Mouse (Mus musculus) cerebellum, adult 11-12 months (tissue): ENCODE measurements at regions not wholly inside any gene's neighbourhood (a gene's known extent, or its start where the extent isn't known, plus 50 kb on each side); places are given as distances from the start of the nearest gene placed in this dataset.

Source experiments
- DNase-seq: peaks from one replicate; pipeline ENCODE4 v3.0.0; 2022

- peak; percentile 85 for DNase-seq
These were observed 412.9 kb upstream of the Gm6657 start for GRCm38 (mm10) chr12:77780885-77781698.

DNA sequence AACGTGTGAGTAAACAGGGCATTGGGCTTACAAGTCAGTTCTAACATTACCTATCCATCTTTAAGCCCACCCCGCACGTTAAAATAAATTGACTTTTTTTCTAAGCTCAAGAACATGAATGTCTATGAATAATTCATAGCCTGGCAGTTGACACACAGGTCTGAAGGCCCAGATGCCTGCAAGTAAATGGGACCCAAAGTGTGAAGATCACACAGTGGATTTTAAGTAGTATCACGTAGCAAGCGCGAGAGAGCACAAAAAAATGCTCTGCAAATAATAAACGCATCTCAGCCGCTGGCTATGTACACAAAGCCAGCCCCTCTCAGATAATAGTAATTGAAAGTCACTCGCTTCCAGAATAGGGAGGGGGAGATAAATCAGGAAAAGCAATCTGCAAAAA is 410.1 kb upstream of the Gm6657 start:
- DNase-seq: no peak

- no peak for DNase-seq
These were observed 408.4 kb upstream of the Gm6657 start for GRCm38 (mm10) chr12:77785647-77786046.

DNA sequence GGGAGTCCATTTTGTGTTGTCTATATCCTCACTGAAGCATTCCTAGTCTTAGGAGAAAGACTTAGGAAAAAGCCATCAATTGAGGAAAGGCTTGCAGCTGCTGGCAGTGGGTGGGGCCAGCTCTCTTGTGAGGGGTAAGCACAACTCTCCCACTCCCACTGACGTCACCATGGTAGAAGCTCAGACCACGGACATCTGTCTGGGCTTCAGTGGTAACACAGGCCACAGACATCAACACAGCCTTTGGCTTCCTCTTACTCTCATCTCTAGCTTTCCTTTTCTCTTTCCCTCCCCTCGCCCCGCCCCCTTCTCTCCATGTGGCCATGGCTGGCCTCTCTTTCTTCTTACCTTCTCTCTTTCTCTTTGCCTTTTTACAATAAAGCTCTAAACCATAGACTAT is 407.4 kb upstream of the Gm6657 start:
- DNase-seq: no peak

DNA sequence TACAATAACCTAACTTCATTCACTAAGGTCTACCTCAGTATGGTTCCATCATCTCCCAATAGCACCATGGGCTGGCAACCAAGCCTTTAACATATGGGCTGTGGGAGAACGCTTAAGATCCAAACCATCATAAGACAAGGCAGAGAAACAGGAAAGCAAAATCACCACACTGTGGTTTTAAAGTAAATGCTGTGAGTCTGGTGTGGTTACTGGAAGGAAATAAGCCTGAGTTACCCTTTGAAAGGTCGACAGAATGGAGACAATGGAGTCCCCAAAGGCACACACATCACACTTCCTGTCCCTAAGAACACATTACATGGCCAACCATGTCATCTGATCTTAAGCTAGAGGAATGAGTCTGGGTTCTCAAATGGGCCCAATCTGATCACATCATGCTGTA is 405.8 kb upstream of the Gm6657 start:
- no peak for DNase-seq

- DNase-seq: no peak
These were observed 404.6 kb upstream of the Gm6657 start for GRCm38 (mm10) chr12:77789427-77789826.

DNA sequence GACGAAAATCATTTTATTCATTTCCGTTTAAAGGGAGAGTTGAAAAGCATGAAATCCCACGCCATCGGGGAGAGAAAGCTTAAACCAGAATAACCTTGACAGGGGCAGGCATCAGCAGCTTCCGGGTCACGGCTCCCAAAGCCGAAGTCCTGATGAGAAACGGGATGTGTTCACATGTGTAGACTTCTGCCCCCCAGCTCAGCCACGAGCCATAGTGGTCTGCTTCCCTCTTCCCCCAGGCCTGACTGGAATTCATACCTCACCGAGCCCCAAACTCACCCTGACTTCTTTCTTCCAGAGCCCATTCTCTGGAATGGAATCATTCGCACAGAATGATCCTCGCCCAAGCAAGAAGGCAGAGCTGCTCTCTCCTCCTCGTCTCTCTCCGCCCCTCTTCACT is 404.2 kb upstream of the Gm6657 start:
- DNase-seq: no peak

DNA sequence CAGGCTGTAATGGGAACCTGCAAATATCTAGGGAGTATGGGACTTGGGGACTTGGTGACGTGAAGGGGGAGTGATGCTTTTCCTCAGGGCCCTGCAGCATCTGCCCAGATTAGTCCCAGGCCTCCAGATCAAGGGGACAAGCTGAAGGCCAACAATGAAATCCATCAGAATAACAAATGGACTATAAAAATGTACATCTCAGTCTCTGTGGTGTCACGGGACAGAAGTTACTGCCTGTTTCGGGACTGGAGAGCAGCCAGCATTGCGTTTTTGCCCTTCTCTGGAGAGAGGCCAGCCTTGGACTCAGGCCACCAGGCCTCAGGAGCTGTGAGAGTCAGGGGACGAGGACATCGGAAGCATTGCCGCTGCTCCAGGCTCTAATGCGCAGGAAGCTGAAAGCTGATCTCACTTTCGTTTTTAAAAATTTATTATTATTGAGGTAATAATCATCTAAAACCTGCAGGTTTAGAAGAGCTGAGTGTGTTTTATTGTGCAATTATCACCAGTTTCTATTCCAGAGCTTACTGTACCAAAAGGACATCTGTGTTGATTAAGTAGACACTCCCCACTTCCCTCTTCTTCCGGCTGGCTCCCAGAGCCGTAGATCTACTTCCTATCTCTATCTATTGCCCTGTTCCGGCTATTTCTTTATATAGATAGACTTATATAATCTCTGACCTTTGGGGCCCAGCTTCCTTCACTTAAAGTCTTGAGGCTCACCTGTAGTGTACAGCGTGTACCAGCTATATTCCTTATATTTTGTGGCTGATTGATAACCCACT is 403.0 kb upstream of the Gm6657 start:
- DNase-seq: peak; percentile 45

GRCm38 (mm10) chr12:77798516-77798915 is 395.5 kb upstream of the Gm6657 start:
- no peak for DNase-seq

GRCm38 (mm10) chr12:77799134-77799770 is 394.8 kb upstream of the Gm6657 start:
- DNase-seq: no peak

DNA sequence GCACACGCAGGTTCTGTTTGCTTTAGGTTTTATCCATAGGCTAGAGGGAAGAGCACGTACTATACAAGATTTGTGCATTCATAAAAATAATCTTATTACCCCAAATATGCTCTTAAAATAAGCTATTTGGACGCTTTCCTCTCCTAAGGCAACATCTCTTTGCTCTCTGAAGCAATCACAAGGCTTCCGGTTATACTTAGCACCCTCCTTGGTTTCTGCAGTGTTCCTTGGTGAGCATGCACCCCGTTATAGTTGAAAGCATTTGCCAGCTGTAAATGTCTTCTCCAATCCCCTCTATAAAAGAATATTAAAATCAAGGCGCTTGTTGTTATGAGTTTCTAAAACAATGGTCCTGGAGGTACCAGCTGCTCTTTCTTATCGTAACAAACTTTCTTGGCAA is 386.4 kb upstream of the Gm6657 start:
- DNase-seq: no peak

GRCm38 (mm10) chr12:77811276-77811675 is 382.8 kb upstream of the Gm6657 start:
- no peak for DNase-seq

GRCm38 (mm10) chr12:77819456-77819855 is 374.6 kb upstream of the Gm6657 start:
- no peak for DNase-seq

DNA sequence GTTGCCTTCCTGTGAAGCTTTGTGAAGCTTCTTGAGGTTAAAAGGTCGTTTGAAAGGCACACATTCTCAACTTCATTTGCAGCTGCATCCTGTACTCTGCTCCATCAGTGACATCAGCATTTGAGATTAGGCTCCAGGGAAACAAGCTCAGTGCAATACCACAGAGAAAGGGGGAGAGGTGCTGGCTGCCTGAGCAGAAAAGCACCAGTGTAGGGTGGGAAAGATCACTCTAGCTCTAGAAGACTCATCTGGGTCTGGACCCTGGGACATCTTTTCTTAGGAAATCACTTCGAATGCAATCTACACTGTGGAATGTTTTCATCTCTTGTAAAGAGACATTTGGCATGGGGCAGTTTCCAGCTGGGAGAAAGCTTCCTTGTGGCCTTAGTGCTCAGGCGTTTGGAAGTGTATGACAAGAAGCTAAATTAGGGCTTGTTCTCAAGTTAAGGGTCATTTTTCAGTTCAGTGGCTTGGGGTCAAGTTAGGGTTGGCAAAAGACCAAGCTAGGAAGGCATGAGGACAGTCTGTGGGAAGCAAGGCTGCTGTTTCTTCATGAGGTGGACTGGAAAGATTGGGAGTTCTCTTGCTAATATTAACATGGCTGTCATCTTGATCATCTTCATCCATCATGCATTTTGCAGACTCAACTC is 370.5 kb upstream of the Gm6657 start:
- DNase-seq: no peak

DNA sequence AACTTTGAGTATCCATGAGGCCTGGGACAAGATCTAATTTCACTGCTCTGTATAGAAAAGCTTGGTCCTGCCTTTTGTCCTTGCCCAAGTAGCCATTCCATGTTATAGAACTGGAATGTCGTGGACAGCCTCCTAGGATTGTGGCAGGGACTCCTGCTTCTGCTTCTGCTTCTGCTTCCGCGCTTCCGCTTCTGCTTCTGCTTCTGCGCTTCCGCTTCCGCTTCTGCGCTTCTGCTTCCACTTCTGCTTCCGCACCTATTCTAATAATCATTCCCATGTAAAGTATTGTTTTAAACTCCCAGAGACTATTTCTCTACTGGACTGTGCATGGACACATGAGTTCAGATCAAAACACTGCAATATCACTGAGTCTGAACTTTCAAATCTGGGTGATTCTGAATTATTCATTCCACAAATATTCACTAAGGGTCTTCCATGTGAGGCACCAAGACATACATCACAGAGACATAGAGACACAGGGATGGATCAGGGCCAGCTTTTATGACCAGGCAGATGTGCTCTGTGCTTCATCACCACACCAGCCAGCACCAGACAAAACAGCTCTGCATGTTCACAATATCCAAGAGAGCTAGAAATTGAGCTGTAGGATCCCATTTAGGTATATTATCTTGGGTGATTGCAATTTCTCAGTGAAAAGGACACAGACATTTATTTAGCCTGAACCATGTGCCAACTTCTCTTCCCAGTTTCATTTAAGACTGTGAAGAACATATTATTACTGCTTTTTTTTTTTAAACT is 360.5 kb upstream of the Gm6657 start:
- DNase-seq: no peak

GRCm38 (mm10) chr12:77834891-77835290 is 359.2 kb upstream of the Gm6657 start:
- DNase-seq: no peak

- DNase-seq: no peak
These were observed 357.8 kb upstream of the Gm6657 start for GRCm38 (mm10) chr12:77836231-77836630.

- no peak for DNase-seq
These were observed 352.1 kb upstream of the Gm6657 start for GRCm38 (mm10) chr12:77841844-77842415.

- DNase-seq: no peak
These were observed 341.2 kb upstream of the Gm6657 start for GRCm38 (mm10) chr12:77852595-77853577.

- no peak for DNase-seq
These were observed 339.6 kb upstream of the Gm6657 start for GRCm38 (mm10) chr12:77854281-77855075.
